Mouse (Mus musculus) stomach, embryonic 16.5 days (tissue): ENCODE measurements around the gene Piezo1. TPM values are rescaled to one million over a fixed set of nuclear protein-coding genes. Genes with fewer than 3 reads are reported as not detected.

ENCODE experiments used
- ATAC-seq: fragments of 200-750 bp; cut with Nextera tagmentation; 2 replicates; pipeline ENCODE4 v1.8.0; 2017; ENCODE audit warnings: moderate number of reproducible peaks, moderate TSS enrichment; ENCODE audit not compliant: insufficient read depth, low FRiP score
- H3K27ac ChIP-seq: fragments of 300-500 bp; sonication (generic); 2 replicates; pipeline ENCODE4 v1.5.1; 2014; ENCODE audit warnings: low read length
- H3K27me3 ChIP-seq: fragments of 300-500 bp; sonication (generic); 2 replicates; pipeline ENCODE4 v1.6.1; 2014; ENCODE audit warnings: low read length, control low read depth, mixed read lengths; ENCODE audit not compliant: control insufficient read depth, insufficient read depth
- H3K36me3 ChIP-seq: fragments of 300-500 bp; sonication (generic); 2 replicates; pipeline ENCODE4 v1.6.1; 2014; ENCODE audit warnings: low read length; ENCODE audit not compliant: control insufficient read depth, insufficient read depth
- H3K4me1 ChIP-seq: fragments of 300-500 bp; sonication (generic); 2 replicates; pipeline ENCODE4 v1.6.1; 2014; ENCODE audit warnings: low read length, control low read depth, mixed read lengths; ENCODE audit not compliant: control insufficient read depth, insufficient read depth
- H3K4me2 ChIP-seq: fragments of 300-500 bp; sonication (generic); 2 replicates; pipeline ENCODE4 v1.6.1; 2014; ENCODE audit warnings: low read depth, low read length, mixed read lengths
- H3K4me3 ChIP-seq: fragments of 300-500 bp; sonication (generic); replicated peaks from 2 replicates; pipeline ENCODE4 v1.5.1; 2014; ENCODE audit warnings: mild to moderate bottlenecking, low read length
- H3K9ac ChIP-seq: fragments of 300-500 bp; sonication (generic); 2 replicates; pipeline ENCODE4 v1.6.1; 2014; ENCODE audit warnings: low read length
- H3K9me3 ChIP-seq: fragments of 300-500 bp; sonication (generic); replicated peaks from 2 replicates; pipeline ENCODE4 v1.6.1; 2016; ENCODE audit warnings: low read length, control low read depth; ENCODE audit not compliant: control insufficient read depth
- WGBS: fragments of 180-500 bp; shearing (Covaris S2); extraction: QIAGEN DNeasy Blood & Tissue Kit; methylation state at CpG from one replicate; pipeline ENCODE4 v1.1.7; 2014; 5-methylcytosine and 5-hydroxymethylcytosine counted together
- polyA plus RNA-seq: library from polyadenylated mRNA; unstranded; fragments of >200 nt; fragmentation: Nextera tagmentation; extraction: Ambion mirVana; gene quantifications from 2 replicates; pipeline ENCODE4 v1.2.1, GENCODE M21; 2015

The Piezo1 gene
- polyA plus RNA-seq, 1 experiment from 2014 or later: 13.5 TPM

- Histone ChIP-seq H3K36me3 (peaks cover 12% of the 10 kb centered on the region), H3K4me1 (peaks cover 15% of the 10 kb centered on the region), H3K27me3 (no peaks in the 10 kb centered on the region), H3K4me3 (no peak overlapping the region), H3K9me3 (no peaks in the 10 kb centered on the region), H3K4me2 (no peak overlapping the region), H3K27ac (no peak overlapping the region), H3K9ac (peak overlapping the region; percentile 21; the same call in 1 of the 2 replicates)
- ATAC-seq: no peak
- WGBS: 83% methylated on average over 5 of the region's 5 CpGs
Measured at GRCm38 (mm10) chr8:122470691-122471090, 80.4 kb downstream of the Piezo1 start.

- 85% methylated on average over 10 of the region's 10 CpGs for WGBS
- Histone ChIP-seq H3K9me3 (no peaks in the 10 kb centered on the region), H3K4me2 (no peak overlapping the region), H3K27me3 (no peaks in the 10 kb centered on the region), H3K9ac (no peak overlapping the region), H3K4me3 (no peak overlapping the region), H3K27ac (no peak overlapping the region), H3K4me1 (peaks cover 12% of the 10 kb centered on the region), H3K36me3 (peaks cover 12% of the 10 kb centered on the region)
- no peak for ATAC-seq
Measured at GRCm38 (mm10) chr8:122469965-122470364, 81.2 kb downstream of the Piezo1 start.

GRCm38 (mm10) chr8:122469407-122469806, 81.7 kb downstream of the Piezo1 start:
- Histone ChIP-seq H3K4me2 (no peak overlapping the region), H3K4me1 (peaks cover 7% of the 10 kb centered on the region), H3K9ac (no peak overlapping the region), H3K36me3 (peaks cover 12% of the 10 kb centered on the region), H3K27me3 (no peaks in the 10 kb centered on the region), H3K4me3 (no peak overlapping the region), H3K9me3 (no peaks in the 10 kb centered on the region), H3K27ac (no peak overlapping the region)
- ATAC-seq: no peak
- 78% methylated on average over 6 of the region's 6 CpGs for WGBS

DNA sequence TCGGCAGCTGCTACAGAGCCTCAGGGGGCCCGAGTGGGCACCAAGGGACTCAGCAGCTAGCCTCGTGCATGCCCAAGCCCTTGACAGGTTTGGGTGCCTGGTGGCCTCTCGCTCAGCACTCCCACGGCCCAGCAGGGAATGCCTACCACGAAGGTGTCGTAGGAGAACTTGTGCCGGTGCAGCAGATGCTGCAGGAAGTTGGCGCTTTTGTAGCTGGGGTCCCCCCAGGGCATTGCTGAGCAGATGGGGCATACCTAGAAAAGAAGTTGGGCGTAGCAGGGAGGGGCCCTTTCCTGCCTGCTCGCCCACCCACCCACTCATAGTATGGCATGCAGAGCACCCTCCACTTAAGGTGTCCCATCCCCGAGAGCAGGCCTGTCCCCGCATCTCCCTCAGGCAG, 83.3 kb downstream of the Piezo1 start:
- H3K9ac ChIP-seq: no peak overlapping the region
- no peak overlapping the region for H3K27ac ChIP-seq
- no peaks in the 10 kb centered on the region for H3K27me3 ChIP-seq
- H3K4me1 ChIP-seq: no peaks in the 10 kb centered on the region
- ATAC-seq: no peak
- no peak overlapping the region for H3K4me3 ChIP-seq
- no peak overlapping the region for H3K4me2 ChIP-seq
- WGBS: 87% methylated on average over 13 of the region's 13 CpGs
- peaks cover 12% of the 10 kb centered on the region for H3K36me3 ChIP-seq
- no peaks in the 10 kb centered on the region for H3K9me3 ChIP-seq

DNA sequence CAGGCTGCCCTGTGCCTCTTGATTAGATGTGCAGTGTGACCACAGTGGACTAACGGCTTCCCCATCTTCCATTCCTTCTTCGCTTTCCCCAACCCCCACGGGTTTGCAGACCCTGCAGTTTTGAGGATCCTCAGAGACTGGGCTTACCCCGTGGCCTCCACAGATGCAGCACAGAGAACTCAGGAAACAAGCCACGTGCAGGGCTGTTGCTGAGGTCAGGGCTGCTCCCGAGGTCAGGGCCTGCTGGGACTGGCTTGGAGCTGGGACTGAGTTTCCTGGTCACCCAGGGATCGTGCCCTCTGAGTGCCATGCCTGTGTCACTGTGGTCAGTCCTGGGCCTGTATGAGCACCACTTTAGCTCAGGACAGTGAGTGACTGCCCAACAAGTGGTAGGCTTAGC, 86.1 kb downstream of the Piezo1 start:
- ATAC-seq: no peak

GRCm38 (mm10) chr8:122463651-122464640, 87.2 kb downstream of the Piezo1 start:
- Histone ChIP-seq H3K4me3 (no peak overlapping the region), H3K4me1 (0 out of 2 replicates have a peak, but pooled peaks cover 6% of the 10 kb centered on the region), H3K36me3 (peaks cover 12% of the 10 kb centered on the region), H3K27ac (no peak overlapping the region), H3K9me3 (no peaks in the 10 kb centered on the region), H3K27me3 (peaks cover 13% of the 10 kb centered on the region), H3K9ac (no peak overlapping the region), H3K4me2 (no peak overlapping the region)
- 35% methylated on average over 12 of the region's 12 CpGs for WGBS
- ATAC-seq: no peak

More for the DNA sequence above, 86.1 kb downstream of the Piezo1 start:
- Histone ChIP-seq H3K9ac (no peak overlapping the region), H3K27me3 (peaks cover 7% of the 10 kb centered on the region; the same call in 1 of the 2 replicates), H3K36me3 (peaks cover 12% of the 10 kb centered on the region), H3K9me3 (no peaks in the 10 kb centered on the region), H3K4me2 (no peak overlapping the region), H3K4me3 (no peak overlapping the region), H3K4me1 (0 out of 2 replicates have a peak, but pooled peaks cover 5% of the 10 kb centered on the region), H3K27ac (no peak overlapping the region)
- 63% methylated on average over 7 of the region's 7 CpGs for WGBS

DNA sequence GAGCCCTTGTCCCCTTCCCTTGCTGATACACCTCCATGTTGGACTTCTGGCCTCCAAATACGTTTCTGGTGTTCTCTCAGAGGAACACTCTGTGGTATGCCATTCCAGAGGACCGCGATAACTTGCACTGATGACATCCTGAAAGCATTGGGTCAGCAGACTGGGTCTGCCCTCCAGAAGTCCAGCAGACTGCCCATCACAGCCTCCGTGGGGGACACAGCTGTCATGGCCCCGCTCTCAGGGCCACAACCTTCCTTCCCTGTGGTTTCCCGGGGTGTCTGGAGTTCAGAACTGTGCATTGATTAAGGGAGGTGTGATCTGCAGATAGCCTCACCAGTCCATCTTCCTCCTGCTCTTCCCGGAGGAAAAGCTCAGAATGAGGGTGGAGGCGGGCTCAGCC, 88.6 kb downstream of the Piezo1 start:
- no peak overlapping the region for H3K27ac ChIP-seq
- H3K9ac ChIP-seq: no peak overlapping the region
- 0 out of 2 replicates have a peak, but pooled peaks cover 6% of the 10 kb centered on the region for H3K4me1 ChIP-seq
- peaks cover 12% of the 10 kb centered on the region for H3K36me3 ChIP-seq
- no peak for ATAC-seq
- H3K27me3 ChIP-seq: peaks cover 19% of the 10 kb centered on the region
- whole genome bisulfite sequencing: 73% methylated on average over 8 of the region's 8 CpGs
- no peak overlapping the region for H3K4me2 ChIP-seq
- H3K4me3 ChIP-seq: no peak overlapping the region
- no peaks in the 10 kb centered on the region for H3K9me3 ChIP-seq

GRCm38 (mm10) chr8:122461473-122462148, 89.5 kb downstream of the Piezo1 start:
- Histone ChIP-seq H3K9ac (no peak overlapping the region), H3K4me1 (0 out of 2 replicates have a peak, but pooled peaks cover 6% of the 10 kb centered on the region), H3K36me3 (peaks cover 5% of the 10 kb centered on the region), H3K4me2 (no peak overlapping the region), H3K4me3 (no peak overlapping the region), H3K27me3 (peaks cover 19% of the 10 kb centered on the region), H3K9me3 (no peaks in the 10 kb centered on the region), H3K27ac (no peak overlapping the region)
- no peak for ATAC-seq
- WGBS: 63% methylated on average over 11 of the region's 11 CpGs
